Mouse (Mus musculus): ENCODE measurements around the gene Dgka. TPM values are rescaled to one million over a fixed set of nuclear protein-coding genes. Genes with fewer than 3 reads are reported as not detected.
A peak's percentile ranks its signal among the peaks of the same experiment; 100 is the strongest.
"Not testable (repeated sequence)": the region's sequence is repeated elsewhere in the genome, so short reads cannot be mapped to it uniquely, and the experiment has no call there.

The Dgka gene
- polyA plus RNA-seq, 1 experiment = 13.2 TPM

GRCm38 (mm10) chr10:128737435-128737834, 7.2 kb downstream of the Dgka start:
- Histone ChIP-seq H3ac (ENCODE audit: control insufficient read depth, insufficient read length) (no peak overlapping the region), H3K79me2 (ENCODE audit: control insufficient read depth, insufficient read depth) (no peaks in the 10 kb centered on the region), H3K4me2 (ENCODE audit: low read depth) (peak overlapping the region; percentile 83), H3K27me3 (ENCODE audit: control insufficient read depth, insufficient read depth, insufficient read length) (no peaks in the 10 kb centered on the region), H3K36me3 (ENCODE audit: control insufficient read depth, insufficient read depth) (peaks cover 16% of the 10 kb centered on the region), H3K4me3 (peak overlapping the region; percentile 17)
- TF ChIP-seq MAX (IDR thresholded peaks at IDR 0.05; ENCODE audit: low read depth) = no peak
- TF ChIP-seq TCF3 (IDR thresholded peaks at IDR 0.05; ENCODE audit: insufficient read length, low read depth) = no peak
- no peak for TF ChIP-seq SRF (IDR thresholded peaks at IDR 0.05; ENCODE audit: control insufficient read depth, insufficient read length, low read depth)
- TF ChIP-seq USF1 (IDR thresholded peaks at IDR 0.05; ENCODE audit: low read depth) = peak; percentile 92

- Histone ChIP-seq H3K79me2 (ENCODE audit: control insufficient read depth, insufficient read depth) (no peaks in the 10 kb centered on the region), H3ac (ENCODE audit: control insufficient read depth, insufficient read length) (no peak overlapping the region), H3K27me3 (ENCODE audit: control insufficient read depth, insufficient read depth, insufficient read length) (no peaks in the 10 kb centered on the region), H3K4me2 (ENCODE audit: low read depth) (no peak overlapping the region), H3K36me3 (ENCODE audit: control insufficient read depth, insufficient read depth) (peaks cover 34% of the 10 kb centered on the region), H3K4me3 (no peak overlapping the region)
- TF ChIP-seq MAX (IDR thresholded peaks at IDR 0.05; ENCODE audit: low read depth) (no peak), POLR2AphosphoS2 (IDR thresholded peaks at IDR 0.05; ENCODE audit: insufficient read length, low read depth) (no peak), MYOD1 (IDR thresholded peaks at IDR 0.05; ENCODE audit: control insufficient read depth in 1 of 3, insufficient read length in 2 of 3, low read depth in 2 of 3) (no peak), E2F4 (IDR thresholded peaks at IDR 0.05; ENCODE audit: insufficient read depth) (no peak), CEBPB (IDR thresholded peaks at IDR 0.05; ENCODE audit: insufficient read depth, poor library complexity, severe bottlenecking) (no peak), USF1 (IDR thresholded peaks at IDR 0.05; ENCODE audit: low read depth) (no peak), POLR2A (IDR thresholded peaks at IDR 0.05; ENCODE audit: insufficient read length, low read depth) (no peak), TCF12 (IDR thresholded peaks at IDR 0.05; ENCODE audit: insufficient read depth, poor library complexity, severe bottlenecking) (no peak), REST (IDR thresholded peaks at IDR 0.05; ENCODE audit: insufficient read depth, insufficient read length) (no peak), SRF (IDR thresholded peaks at IDR 0.05; ENCODE audit: control insufficient read depth, insufficient read length, low read depth) (no peak), MYOG (IDR thresholded peaks at IDR 0.05; ENCODE audit: control insufficient read depth in 1 of 3, insufficient read depth in 1 of 3, insufficient read length in 2 of 3, low read depth in 2 of 3) (no peak), TCF3 (IDR thresholded peaks at IDR 0.05; ENCODE audit: insufficient read length, low read depth) (no peak)
Observed at GRCm38 (mm10) chr10:128731992-128732391, 12.7 kb downstream of the Dgka start.

- Histone ChIP-seq H3K27me3 (ENCODE audit: control insufficient read depth, insufficient read depth, insufficient read length) (no peaks in the 10 kb centered on the region), H3ac (ENCODE audit: control insufficient read depth, insufficient read length) (no peak overlapping the region), H3K4me2 (ENCODE audit: low read depth) (no peak overlapping the region), H3K4me3 (no peak overlapping the region), H3K36me3 (ENCODE audit: control insufficient read depth, insufficient read depth) (peaks cover 33% of the 10 kb centered on the region), H3K79me2 (ENCODE audit: control insufficient read depth, insufficient read depth) (no peaks in the 10 kb centered on the region)
- TF ChIP-seq REST (IDR thresholded peaks at IDR 0.05; ENCODE audit: insufficient read depth, insufficient read length) (no peak), MYOG (IDR thresholded peaks at IDR 0.05; ENCODE audit: control insufficient read depth in 1 of 3, insufficient read depth in 1 of 3, insufficient read length in 2 of 3, low read depth in 2 of 3) (no peak), CEBPB (IDR thresholded peaks at IDR 0.05; ENCODE audit: insufficient read depth, poor library complexity, severe bottlenecking) (no peak), SRF (IDR thresholded peaks at IDR 0.05; ENCODE audit: control insufficient read depth, insufficient read length, low read depth) (no peak), MAX (IDR thresholded peaks at IDR 0.05; ENCODE audit: low read depth) (no peak), TCF12 (IDR thresholded peaks at IDR 0.05; ENCODE audit: insufficient read depth, poor library complexity, severe bottlenecking) (no peak)
Observed at GRCm38 (mm10) chr10:128731002-128731433, 13.6 kb downstream of the Dgka start.

- Histone ChIP-seq H3K79me2 (ENCODE audit: control insufficient read depth, insufficient read depth) (no peaks in the 10 kb centered on the region), H3K27me3 (ENCODE audit: control insufficient read depth, insufficient read depth, insufficient read length) (no peaks in the 10 kb centered on the region), H3ac (ENCODE audit: control insufficient read depth, insufficient read length) (no peak overlapping the region), H3K4me3 (no peak overlapping the region), H3K4me2 (ENCODE audit: low read depth) (no peak overlapping the region), H3K36me3 (ENCODE audit: control insufficient read depth, insufficient read depth) (peaks cover 26% of the 10 kb centered on the region)
- TF ChIP-seq CEBPB (IDR thresholded peaks at IDR 0.05; ENCODE audit: insufficient read depth, poor library complexity, severe bottlenecking) = no peak
- no peak for TF ChIP-seq TCF3 (IDR thresholded peaks at IDR 0.05; ENCODE audit: insufficient read length, low read depth)
- TF ChIP-seq MAX (IDR thresholded peaks at IDR 0.05; ENCODE audit: low read depth) = no peak
- TF ChIP-seq MYOG (IDR thresholded peaks at IDR 0.05; ENCODE audit: control insufficient read depth in 1 of 3, insufficient read depth in 1 of 3, insufficient read length in 2 of 3, low read depth in 2 of 3) = no peak
- no peak for TF ChIP-seq POLR2AphosphoS2 (IDR thresholded peaks at IDR 0.05; ENCODE audit: insufficient read length, low read depth)
- TF ChIP-seq MYOD1 (IDR thresholded peaks at IDR 0.05; ENCODE audit: control insufficient read depth in 1 of 3, insufficient read length in 2 of 3, low read depth in 2 of 3) = no peak
- TF ChIP-seq POLR2A (IDR thresholded peaks at IDR 0.05; ENCODE audit: insufficient read length, low read depth) = no peak
- TF ChIP-seq E2F4 (IDR thresholded peaks at IDR 0.05; ENCODE audit: insufficient read depth) = no peak
- no peak for TF ChIP-seq REST (IDR thresholded peaks at IDR 0.05; ENCODE audit: insufficient read depth, insufficient read length)
- no peak for TF ChIP-seq TCF12 (IDR thresholded peaks at IDR 0.05; ENCODE audit: insufficient read depth, poor library complexity, severe bottlenecking)
- TF ChIP-seq SRF (IDR thresholded peaks at IDR 0.05; ENCODE audit: control insufficient read depth, insufficient read length, low read depth) = no peak
- TF ChIP-seq USF1 (IDR thresholded peaks at IDR 0.05; ENCODE audit: low read depth) = no peak
Observed at GRCm38 (mm10) chr10:128728059-128728458, 16.6 kb downstream of the Dgka start.

GRCm38 (mm10) chr10:128725466-128725865, 19.2 kb downstream of the Dgka start:
- H3K27me3 ChIP-seq (ENCODE audit: control insufficient read depth, insufficient read depth, insufficient read length); H3K4me3 ChIP-seq; H3ac ChIP-seq (ENCODE audit: control insufficient read depth, insufficient read length); H3K79me2 ChIP-seq (ENCODE audit: control insufficient read depth, insufficient read depth); H3K4me2 ChIP-seq (ENCODE audit: low read depth): not testable (repeated sequence)
- H3K36me3 ChIP-seq (ENCODE audit: control insufficient read depth, insufficient read depth) = peaks cover 15% of the 10 kb centered on the region
